Mouse (Mus musculus): Measurements from ENCODE around the gene Kdr.
"Not testable (repeated sequence)": the region's sequence is repeated elsewhere in the genome, so short reads cannot be mapped to it uniquely, and the experiment has no call there.

The Kdr gene

DNA sequence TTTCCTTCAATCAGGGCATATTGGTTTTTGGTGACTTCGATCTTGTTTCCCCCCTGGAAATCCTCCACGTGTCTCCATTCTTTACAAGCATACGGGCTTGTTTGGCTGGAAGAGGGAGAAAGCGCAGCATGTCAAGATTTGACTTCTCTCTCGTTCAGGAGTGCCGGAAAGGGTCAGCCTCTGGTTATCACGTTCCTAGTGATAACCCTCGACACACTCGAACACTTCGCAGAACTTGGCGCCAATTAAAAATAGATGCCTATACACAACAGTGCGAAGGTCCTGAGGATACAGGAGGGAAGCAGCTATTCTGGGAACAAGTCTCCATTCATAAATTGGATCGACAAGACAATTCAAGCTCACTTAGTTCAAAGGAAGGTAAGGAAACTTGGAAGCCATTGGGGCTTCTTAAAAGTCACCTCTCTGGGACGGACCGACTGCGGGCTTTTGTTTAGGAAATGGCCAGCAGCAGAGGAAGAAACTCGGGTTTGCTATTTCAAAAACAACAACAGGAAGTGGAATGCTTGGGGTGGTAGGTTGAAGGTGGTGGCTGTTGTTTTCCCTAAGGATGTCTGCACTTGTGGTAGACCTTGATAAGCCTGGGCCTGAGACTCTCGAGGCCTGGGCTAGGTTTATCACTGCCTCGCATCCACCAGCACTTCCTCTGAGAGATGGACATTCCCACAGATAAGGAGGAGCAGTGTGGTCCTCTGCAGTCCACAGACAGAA is 16.4 kb downstream of the Kdr start:
- DNase-seq (ENCODE audit: low spot score in 2 of 2): no peak

DNA sequence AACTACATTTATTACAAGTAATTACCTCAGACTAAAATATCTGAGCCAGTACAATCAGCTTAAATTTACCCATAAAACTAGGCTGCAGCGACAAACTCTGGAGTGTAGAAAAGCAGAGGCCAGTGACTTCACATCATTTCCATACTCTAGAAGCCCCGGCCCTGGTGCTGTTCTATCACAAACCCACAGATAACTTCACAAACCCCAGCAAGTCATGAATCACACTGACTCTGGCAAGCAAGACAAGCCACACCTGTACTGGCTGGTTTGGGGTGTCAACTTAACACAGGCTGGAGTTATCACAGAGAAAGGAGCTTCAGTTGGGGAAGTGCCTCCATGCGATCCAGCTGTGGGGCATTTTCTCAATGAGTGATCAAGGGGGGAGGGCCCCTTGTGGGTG is 18.4 kb downstream of the Kdr start:
- no peak for DNase-seq (ENCODE audit: low spot score in 2 of 2)

DNA sequence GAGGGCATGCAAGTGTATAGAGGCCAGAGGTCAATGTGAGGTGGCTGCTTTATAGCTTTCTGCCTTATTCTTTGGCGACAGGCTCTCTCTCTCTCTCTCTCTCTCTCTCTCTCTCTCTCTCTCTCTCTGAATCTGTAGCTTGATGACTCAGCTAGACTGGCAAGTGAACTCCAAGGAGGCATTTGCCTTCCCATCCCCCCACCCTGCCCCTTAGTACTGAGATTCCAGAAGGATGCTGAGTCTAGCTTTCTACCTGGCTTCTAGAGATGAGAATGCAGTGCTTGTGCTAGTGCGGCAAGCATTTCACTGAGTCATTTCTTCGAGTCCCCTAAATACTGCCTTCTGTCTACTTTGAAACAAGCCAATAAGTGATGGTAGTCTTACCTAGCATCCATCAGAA is 21.7 kb downstream of the Kdr start:
- DNase-seq (ENCODE audit: low spot score in 2 of 2): no peak

DNA sequence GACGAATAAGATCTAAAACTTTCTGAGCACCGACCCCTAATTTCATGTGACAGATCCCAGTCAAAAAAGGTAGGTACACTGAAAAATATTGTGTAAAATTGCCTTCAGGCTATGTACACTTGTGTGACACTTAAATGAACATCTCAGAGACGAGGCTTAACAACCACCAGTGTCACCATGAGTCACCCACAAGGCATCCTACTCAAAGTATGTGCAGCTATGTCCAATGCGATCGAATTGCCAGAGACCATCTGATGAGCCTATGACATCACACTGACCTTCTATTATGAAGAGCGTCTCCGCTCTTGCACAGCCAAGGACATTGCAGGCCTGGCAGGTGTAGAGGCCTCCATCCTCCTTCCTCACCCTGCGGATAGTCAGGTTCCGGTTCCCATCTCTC is 22.4 kb downstream of the Kdr start:
- DNase-seq (ENCODE audit: low spot score in 2 of 2): no peak

DNA sequence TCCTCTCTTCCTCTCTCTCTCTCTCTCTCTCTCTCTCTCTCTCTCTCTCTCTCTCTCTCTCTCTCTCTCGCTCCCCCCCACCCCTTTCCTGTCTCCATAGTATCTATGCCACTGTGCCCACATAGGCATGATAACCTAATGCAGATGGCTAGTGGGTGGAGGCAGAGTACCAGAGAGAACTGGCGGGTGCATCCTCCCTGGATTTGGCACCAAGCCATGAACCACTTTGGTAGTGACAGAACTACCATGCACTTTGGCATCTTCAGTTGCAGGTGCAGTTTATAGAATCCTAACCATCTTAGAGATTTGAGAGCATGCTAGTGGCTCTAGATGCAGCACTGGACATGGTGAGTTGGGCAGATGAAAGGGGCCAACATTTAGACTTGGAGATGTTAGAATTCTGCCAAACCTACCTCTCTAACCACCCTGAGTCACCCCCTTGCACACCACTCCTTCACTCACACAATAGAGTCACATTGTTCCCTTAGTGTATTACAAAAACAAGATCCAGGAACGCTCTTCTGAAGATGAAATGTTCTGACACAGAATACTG is 23.4 kb downstream of the Kdr start:
- DNase-seq (ENCODE audit: low spot score in 2 of 2): no peak

DNA sequence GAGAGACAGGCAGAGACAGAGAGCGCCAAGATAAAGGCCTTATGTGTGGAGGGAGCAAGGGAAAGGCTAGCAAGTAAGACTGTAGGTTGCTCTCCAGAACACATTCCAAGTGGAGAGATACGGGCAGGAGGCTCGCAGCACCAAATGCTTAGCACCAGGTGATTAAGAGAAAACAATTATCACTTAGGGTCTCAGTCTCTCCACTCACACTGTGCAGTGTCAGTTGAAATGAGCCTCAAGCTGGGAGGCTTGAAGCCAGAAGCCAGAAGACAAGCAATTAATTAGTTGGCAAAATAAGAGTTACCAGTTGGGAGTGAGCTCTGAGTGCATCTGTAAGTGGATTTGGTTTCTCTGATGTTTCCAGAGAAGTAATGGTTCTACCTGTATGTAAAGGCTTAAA is 24.0 kb downstream of the Kdr start:
- no peak for DNase-seq (ENCODE audit: low spot score in 2 of 2)

DNA sequence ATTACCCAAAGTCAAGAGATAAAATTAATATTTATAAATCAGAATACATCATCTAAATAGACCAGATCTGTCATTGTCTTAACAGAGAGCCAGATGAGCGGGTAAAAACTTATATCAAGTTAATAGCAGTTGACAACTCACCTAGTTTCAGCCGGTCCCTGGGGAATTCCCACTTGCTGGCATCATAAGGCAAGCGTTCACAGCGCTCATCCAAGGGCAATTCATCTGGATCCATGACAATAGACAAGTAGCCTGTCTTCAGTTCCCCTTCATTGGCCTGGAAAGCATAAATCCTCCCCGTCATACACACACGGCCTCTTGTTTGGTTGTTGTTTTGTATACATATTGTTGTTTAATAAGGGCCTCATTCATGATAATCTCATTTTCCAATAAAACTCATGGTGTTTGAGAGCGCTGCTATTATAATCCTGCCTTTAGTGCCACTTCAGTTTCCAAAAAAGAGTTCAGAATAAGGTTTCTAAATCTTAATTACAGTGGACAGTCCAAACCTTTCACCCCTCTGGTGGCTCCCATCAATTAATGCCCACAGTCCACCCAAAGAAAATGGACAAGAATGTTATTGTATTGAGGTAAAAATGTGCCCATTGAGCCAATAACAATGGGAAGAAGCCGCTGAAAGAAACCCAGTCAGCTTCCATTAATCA is 26.0 kb downstream of the Kdr start:
- no peak for DNase-seq (ENCODE audit: low spot score in 2 of 2)

DNA sequence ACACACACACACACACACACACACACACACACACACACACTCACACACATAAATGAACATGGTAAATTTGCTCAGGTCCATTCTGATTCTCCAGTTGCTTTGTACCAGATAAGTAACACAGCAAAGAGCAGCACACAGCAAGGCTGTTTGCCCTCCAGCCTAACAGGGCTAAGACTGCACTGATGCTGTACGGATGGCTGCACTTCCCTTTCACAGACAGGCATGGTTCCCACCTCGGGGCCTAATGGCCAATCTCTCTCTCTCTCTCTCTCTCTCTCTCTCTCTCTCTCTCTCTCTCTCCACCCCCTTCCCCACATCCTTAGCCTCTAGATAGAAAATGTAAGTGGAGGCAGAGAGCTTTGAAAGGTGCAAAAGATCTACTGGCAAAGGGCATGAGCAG is 27.4 kb downstream of the Kdr start:
- DNase-seq (ENCODE audit: low spot score in 2 of 2): no peak

DNA sequence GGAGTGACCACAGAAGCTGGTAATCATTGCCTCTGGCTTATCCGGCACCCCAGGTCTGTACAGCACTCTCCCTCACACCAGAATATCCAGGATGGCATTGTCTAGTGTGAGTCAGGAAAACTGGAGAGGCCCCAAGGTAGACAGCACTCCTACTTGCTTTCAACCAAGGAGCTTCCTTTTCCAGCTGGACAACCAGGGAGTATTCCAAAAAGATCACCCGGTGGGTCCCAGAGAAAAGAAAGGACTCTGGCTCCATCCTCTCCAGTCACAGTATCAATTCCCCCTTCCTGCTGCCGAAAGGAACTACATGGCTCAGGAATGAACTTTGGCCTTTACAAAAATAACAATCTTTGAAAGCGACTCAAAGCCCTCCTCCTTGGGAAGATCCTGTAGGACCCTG is 32.9 kb downstream of the Kdr start:
- DNase-seq (ENCODE audit: low spot score in 2 of 2): no peak

DNA sequence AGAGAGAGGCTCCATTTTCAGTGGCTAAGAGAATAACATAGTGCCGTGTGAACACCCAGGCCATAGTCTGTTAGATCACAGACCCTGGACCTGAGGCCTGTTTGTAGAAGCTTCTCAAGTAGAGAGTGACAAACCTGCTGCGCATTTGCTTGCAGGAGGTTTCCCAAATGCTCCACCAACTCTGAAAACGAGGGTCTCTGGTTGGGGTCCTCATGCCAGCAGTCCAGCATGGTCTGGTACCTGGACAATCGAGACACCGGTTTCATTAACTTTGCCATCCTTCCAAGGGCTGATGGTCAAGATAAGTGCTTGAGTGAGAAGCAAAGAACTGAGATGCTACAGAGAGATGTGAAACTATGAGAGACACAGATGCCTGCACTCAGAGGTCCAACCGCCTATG is 35.0 kb downstream of the Kdr start:
- DNase-seq (ENCODE audit: low spot score in 2 of 2): no peak

DNA sequence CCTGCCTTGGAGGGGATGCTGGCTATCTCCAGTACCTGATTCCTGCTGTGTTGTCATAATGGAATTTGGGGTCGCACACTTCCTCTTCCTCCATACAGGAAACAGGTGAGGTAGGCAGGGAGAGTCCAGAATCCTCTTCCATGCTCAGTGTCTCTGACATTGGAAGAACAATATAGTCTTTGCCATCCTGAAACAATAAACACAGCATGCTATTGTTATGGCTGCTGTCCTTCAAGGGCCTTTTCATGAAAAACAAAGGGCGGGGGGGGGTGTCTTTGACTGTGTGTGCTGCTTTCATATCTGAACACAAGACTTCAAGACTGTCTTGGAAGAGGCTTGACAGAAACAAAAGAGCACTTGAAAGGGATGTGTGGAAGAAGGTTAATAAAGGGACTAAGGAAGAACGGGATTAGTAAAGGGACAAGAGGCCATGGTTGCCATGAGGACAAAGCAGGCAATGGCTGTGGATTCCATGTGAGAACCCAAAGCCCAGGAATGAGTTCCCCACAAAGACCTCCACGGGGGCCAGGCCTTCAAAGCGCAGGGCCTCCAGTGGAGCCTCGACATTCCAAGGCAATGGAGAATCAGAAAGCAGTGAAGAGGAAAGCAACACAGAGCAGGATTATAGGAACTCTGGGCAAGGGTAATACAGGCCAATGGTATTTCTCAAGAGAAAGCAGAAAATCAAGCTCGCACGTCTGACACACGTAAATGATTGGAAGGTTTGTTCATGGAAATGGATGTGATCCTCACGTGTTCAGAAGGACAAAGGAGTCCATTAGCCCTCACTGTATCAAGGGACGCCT is 36.3 kb downstream of the Kdr start:
- DNase-seq (ENCODE audit: low spot score in 2 of 2): no peak

DNA sequence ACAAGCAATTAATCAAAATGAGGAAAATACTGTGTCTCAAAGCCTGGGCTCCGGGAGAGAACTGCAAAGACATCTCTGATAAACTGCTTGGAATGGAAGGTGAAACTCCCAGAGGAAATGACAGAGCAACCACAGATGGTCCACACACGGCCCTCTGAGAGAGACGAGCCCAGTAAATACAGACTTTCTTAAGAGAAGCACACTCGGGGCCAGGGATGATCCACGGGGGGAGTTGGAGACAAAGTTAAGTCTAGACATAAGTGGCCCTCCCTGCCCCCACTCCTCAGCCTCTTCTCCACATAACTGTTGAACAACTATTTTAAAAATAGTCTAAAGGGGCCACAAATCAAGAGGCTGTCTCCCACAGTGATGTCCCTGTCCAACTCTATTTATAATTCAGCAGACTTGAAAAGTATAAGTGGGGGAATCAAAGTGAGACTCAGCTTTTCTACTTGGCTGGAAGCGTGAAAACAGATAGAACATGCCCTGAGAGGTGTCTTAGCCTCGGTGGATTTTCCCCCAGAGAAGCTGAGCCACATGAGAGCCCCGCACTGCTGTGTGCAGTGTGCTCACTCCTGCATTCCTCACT is 39.0 kb downstream of the Kdr start:
- DNase-seq (ENCODE audit: low spot score in 2 of 2): no peak

DNA sequence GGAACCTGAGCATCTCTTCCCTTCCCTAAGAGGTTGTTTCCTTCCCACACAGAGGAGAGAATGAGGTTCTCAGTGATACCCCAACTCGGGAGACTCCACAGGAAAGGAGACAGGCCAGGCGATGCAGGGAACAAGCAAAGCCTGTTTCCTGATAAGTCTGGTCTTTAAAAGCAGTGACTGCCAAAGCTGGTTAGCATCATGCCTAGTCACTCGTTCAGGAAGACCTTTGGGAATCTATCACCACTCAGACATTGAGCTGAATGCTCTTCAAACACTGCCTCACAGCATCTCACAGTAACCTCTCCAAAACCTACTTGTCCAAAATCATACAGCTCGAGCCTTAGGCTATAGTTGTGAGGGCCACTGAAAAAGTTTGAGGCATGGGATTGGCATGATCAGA is 40.2 kb downstream of the Kdr start:
- no peak for DNase-seq (ENCODE audit: low spot score in 2 of 2)

DNA sequence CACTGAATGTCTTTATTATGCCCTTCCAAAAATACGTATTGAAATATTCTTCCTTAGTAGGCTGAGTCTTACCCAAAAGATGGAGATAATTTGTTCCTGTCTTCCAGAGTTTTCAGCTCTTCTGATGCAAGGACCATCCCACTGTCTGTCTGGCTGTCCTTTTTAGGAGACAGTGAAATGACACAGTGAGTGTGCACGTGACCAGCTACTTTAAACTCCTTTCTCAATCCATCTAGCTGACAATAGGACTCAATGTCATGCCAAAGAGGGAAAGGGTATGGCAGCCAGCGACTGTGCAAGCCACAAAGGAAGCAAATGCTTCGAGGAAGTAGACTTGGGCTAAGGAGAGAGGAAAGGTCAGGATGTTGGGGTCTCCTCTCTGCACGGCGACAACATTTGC is 42.0 kb downstream of the Kdr start:
- no peak for DNase-seq (ENCODE audit: low spot score in 2 of 2)

DNA sequence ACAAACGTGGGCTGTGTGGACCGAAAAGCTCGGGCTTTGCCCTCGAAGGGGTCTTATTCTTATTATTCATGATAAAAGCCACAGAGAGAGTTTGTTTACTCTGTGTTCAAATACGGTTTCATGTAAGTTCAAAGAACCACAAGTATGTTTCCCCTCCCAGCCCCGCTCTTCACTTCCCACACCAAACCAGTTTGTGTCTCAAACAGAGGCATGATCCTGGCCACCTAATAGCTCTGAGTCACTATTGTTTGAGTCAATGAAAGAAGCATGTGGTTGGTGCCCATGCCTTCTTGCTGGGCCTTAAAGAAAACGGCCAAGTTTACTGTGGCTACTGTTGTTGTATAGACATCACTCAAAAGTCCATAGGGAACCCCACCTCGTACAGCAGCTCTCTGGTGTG is 43.0 kb downstream of the Kdr start:
- no peak for DNase-seq (ENCODE audit: low spot score in 2 of 2)

DNA sequence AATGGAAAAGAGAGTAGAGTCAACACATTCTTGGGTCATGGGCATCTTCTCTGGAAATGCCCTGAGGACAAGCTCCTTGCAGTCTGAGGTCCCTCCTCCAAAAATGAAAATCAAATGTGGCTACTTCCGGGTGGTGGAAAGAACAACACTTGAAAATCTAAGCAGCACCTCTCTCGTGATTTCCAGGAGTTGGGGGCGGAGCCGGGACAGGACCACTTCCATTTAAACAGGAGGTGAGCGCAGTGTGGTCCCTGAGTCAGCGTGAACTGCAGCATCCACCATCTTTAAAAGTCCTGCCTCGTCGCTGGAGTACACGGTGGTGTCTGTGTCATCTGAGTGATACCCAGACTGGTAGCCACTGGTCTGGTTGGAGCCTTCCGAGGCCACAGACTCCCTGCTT is 44.1 kb downstream of the Kdr start:
- DNase-seq (ENCODE audit: low spot score in 2 of 2): no peak

DNA sequence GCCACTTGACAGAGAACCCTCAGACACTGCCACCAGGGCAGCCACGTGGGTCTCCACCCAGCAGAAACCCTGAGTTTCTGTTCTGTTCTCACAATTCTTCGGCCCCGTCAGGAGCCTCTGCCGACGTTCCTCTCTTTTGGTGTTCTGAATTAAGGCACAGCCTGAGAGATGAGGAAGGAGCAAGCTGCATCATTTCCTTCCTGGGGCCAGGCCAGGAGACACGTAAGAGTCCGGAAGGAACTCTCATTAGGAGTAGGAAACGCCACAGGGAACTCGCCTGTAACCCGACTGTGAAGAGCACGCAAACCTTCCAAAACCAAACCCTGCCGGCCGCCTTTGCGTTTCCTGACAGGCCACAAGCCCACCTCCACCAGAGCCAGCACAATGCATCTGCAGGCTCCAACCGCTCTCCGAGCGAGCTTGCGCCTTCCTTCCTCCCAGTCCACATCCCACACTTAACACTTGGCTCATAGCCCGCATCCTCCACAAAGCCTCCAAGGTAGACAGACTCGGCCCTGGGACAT is 44.7 kb downstream of the Kdr start:
- peak; percentile 18 to 39 for DNase-seq (ENCODE audit: low spot score in 2 of 2)

DNA sequence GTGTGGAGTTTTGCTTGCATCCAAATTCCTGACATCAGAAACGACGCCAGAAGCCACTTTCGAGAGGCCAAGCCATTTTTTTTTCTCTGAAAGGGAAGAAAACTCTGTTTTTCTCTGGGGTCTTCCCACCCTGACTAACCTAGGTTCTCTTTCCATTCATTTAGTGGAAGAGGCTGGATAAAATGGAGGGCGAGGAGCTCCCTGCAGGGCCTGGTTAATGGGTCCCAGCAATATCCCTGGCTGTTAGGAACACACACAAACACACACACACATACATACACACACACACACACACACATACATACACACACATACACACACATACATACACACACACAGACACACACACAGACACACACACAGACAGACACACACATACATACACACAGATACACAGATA is 46.8 kb downstream of the Kdr start:
- DNase-seq (ENCODE audit: low spot score in 2 of 2): not testable (repeated sequence)

DNA sequence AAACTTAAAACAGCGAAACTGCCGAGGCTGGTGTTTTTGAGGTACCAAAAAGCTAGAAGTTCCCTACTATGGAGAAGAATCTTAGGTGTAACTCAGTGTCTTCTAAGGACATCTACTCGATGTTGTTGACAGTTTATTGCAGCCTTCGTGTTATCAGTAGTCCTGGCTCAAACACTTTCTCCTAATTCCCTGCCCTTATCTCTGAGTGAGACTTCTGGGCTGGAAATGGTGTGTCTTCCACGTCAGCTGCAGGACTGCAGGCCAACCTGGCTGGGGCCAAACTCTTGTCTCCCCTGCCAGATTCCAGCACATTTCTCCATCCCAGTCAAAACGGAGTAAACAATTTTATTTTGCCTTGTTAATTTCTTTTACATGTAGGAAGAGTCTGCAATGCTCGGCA is 48.3 kb downstream of the Kdr start:
- no peak for DNase-seq (ENCODE audit: low spot score in 2 of 2)

DNA sequence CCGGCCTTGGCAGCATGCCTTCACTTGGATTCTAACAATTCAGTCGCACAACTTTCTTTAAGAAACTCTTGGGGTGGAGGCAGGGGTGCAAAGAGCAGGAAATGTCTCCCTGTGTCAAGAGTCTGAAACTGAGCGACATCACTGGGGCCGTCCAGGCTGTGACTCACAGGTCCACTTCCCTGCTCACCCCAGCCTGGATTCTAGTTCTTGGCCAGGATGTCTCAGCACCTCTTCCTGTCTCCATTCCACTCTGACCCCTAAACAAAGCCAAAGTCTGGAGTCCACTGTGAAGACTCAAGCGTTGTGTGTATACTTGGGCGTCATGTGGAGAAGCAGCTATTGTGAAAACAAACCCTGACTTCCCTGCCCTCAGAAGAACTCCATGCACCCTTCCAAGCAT is 55.6 kb downstream of the Kdr start:
- no peak for DNase-seq (ENCODE audit: low spot score in 2 of 2)

DNA sequence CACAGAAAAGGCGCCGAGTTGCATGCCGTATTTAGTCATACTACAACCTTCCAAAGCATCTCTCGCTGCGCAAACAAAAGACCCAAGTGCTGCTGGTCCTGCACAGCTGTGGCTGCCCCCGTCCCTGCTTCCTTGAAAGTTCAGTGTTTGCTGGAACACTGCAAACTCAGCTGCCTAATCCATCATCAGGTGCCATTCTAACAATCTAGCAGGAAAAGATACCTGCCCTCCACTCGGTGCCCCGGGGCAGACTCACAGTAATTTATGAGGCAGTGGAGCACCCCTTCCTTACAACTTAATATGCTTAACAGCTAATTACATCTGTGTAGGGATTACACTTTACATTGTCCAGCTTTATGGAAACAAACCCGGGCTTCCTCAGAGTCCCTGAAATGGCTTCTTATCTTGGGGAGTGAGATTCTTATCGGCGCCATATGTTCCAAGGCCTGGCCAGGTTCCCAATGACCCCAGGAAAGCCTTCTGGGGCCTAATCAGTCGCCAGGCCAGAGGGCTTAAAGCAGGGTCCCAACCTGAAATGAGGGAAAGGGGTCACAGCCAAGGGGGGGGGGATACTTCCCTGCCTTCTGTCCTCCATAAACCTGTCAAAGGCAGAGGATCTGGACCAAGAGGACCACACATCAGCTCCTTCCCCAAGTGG is 56.4 kb downstream of the Kdr start:
- DNase-seq (ENCODE audit: low spot score in 2 of 2): no peak

DNA sequence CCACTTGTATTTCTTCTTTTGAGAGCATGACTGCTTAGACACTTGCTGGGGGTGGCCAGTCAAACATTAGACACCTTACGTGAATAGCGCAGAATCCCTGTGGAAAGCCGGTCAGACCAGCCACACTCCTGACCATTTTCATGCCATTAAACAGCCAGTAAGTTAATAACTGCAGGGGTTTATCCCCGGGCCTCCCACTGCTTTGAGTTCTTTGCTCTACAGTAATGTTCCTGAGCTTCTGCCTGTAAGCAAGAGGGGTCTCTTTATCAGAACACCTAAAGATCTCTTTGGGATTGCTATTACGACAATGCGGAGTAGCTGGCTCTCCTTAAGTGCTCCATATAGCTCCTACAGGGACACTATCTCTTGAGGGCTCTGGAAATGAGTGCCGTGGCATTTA is 58.7 kb downstream of the Kdr start:
- no peak for DNase-seq (ENCODE audit: low spot score in 2 of 2)

Data from spleen, postnatal 10 days (tissue).